Mouse (Mus musculus) embryonic facial prominence, embryonic 15.5 days (tissue): ENCODE data around the gene Eif2s1. TPM values are rescaled to one million over a fixed set of nuclear protein-coding genes. Genes with fewer than 3 reads are reported as not detected.

ENCODE experiments used
- ATAC-seq: fragments of 200-750 bp; cut with Nextera tagmentation; 2 replicates; pipeline ENCODE4 v1.8.0; 2017; ENCODE audit warnings: low read depth, moderate TSS enrichment; ENCODE audit not compliant: insufficient number of reproducible peaks, low FRiP score, low TSS enrichment
- H3K27ac ChIP-seq: fragments of 300-500 bp; sonication (generic); replicated peaks from 2 replicates; pipeline ENCODE4 v1.5.1; 2015; ENCODE audit warnings: mild to moderate bottlenecking, inconsistent platforms
- H3K27me3 ChIP-seq: fragments of 300-500 bp; sonication (generic); 2 replicates; pipeline ENCODE4 v1.6.1; 2015; ENCODE audit warnings: inconsistent platforms
- H3K36me3 ChIP-seq: fragments of 300-500 bp; sonication (generic); 2 replicates; pipeline ENCODE4 v1.6.1; 2015; ENCODE audit warnings: mild to moderate bottlenecking, inconsistent platforms
- H3K4me1 ChIP-seq: fragments of 300-500 bp; sonication (generic); 2 replicates; pipeline ENCODE4 v1.6.1; 2015; ENCODE audit warnings: inconsistent platforms
- H3K4me2 ChIP-seq: fragments of 300-500 bp; sonication (generic); replicated peaks from 2 replicates; pipeline ENCODE4 v1.6.1; 2015; ENCODE audit warnings: mild to moderate bottlenecking, inconsistent platforms
- H3K4me3 ChIP-seq: fragments of 300-500 bp; sonication (generic); replicated peaks from 2 replicates; pipeline ENCODE4 v1.5.1; 2015; ENCODE audit warnings: mild to moderate bottlenecking, inconsistent platforms
- H3K9ac ChIP-seq: fragments of 300-500 bp; sonication (generic); 2 replicates; pipeline ENCODE4 v1.6.1; 2015; ENCODE audit warnings: inconsistent platforms
- H3K9me3 ChIP-seq: fragments of 300-500 bp; sonication (generic); replicated peaks from 2 replicates; pipeline ENCODE4 v1.6.1; 2016; ENCODE audit warnings: inconsistent platforms
- WGBS: fragments of 180-500 bp; shearing (Covaris S2); methylation state at CpG from one replicate; pipeline ENCODE4 v1.1.7; 2015; 5-methylcytosine and 5-hydroxymethylcytosine counted together
- polyA plus RNA-seq: library from polyadenylated mRNA; unstranded; fragments of >200 nt; fragmentation: Nextera tagmentation; extraction: Ambion mirVana; gene quantifications from 2 replicates; pipeline ENCODE4 v1.2.1, GENCODE M21; 2015

Gene Eif2s1
- 180 TPM in 2 replicates for polyA plus RNA-seq

DNA sequence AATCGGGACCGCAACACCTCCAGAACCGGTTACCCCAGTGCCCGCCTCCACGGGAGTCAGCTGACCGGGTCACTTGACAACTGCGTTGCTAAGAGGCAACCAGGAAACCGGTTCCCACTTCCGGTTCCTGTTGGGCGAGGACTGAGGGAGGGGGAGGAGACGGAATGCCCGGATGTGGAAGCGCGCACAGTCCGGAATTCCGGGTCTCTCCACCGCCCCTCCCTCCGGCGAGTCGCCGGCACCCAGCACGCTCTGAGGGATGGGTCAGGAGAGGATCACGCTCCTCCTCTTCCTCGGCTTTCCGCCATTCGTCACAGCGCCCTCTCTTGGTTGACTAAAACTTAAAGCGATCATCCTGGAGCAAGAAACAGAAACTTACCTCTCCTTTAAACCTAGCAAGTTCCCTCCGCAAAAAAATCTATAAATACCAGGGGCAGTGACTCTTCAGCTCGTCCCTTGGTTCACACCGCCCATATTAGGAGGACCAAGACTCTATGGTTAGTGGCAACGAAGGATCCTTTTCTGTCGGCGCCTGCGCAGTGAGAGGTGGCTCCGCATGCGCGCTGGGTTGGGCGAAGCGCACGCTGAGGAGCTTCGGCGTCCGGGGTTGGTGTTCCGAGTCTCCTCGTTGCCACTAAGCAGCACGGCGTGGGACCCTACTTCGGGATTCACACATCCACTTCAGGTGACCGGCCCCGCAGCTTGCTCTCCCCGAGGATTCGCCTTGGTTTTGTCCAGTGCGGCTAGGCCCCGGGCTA, at the start of gene Eif2s1, which contains the start of gene Atp6v1d:
Gene Eif2s1 (plus strand): TSS at position 324 of the 758 bp plus-strand sequence.
Gene Atp6v1d (minus strand): TSS at position 143 of the 758 bp plus-strand sequence.
- H3K9ac ChIP-seq, result peak within 1 kb of the TSS; percentile 80
- ATAC-seq, result peak; percentile 100

GRCm38 (mm10) chr12:78814437-78814836, 47.2 kb upstream of the Eif2s1 start:
- no peaks in the 10 kb centered on the region for H3K9me3 ChIP-seq
- H3K27ac ChIP-seq, result no peak overlapping the region
- no peak for ATAC-seq
- H3K27me3 ChIP-seq, result no peaks in the 10 kb centered on the region
- no peak overlapping the region for H3K4me3 ChIP-seq
- no peak overlapping the region for H3K9ac ChIP-seq
- H3K4me2 ChIP-seq, result no peak overlapping the region
- no peaks in the 10 kb centered on the region for H3K36me3 ChIP-seq
- no peaks in the 10 kb centered on the region for H3K4me1 ChIP-seq

More for the DNA sequence above, at the start of gene Eif2s1, which contains the start of gene Atp6v1d:
- H3K4me1 ChIP-seq, result peaks cover 18% of the 10 kb centered on the region
- under 1% methylated on average over 55 of the region's 55 CpGs for WGBS
- peak within 1 kb of the TSS; percentile 92 for H3K27ac ChIP-seq
- H3K4me2 ChIP-seq, result peak within 1 kb of the TSS; percentile 85
- H3K27me3 ChIP-seq, result no peaks in the 10 kb centered on the region
- H3K9me3 ChIP-seq, result no peaks in the 10 kb centered on the region
- no peaks in the 10 kb centered on the region for H3K36me3 ChIP-seq
- H3K4me3 ChIP-seq, result peak within 1 kb of the TSS; percentile 92

DNA sequence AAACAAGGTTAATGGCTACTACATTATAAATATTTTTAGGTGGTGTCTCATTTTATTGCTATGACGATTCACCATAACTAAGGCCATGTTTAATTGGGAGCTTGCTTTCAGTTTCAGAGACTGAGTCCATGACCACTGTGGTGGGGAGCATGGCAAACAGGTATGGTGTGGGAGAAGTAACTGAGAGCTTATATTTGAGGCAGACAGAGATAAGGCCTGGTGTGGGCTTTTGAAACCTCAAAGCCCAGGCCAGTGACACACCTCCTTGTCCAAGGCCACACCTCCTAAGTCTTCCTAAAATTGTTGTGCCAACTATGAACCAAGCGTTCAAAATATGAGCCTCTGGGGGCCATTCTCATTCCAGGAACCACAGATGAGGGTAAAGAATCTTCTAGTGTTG, 27.1 kb upstream of the Eif2s1 start:
- Histone ChIP-seq H3K27ac (no peak overlapping the region), H3K4me1 (no peaks in the 10 kb centered on the region), H3K9me3 (no peaks in the 10 kb centered on the region), H3K36me3 (peaks cover 26% of the 10 kb centered on the region), H3K4me3 (no peak overlapping the region), H3K27me3 (no peaks in the 10 kb centered on the region), H3K4me2 (no peak overlapping the region), H3K9ac (no peak overlapping the region)
- no peak for ATAC-seq
- 81% methylated on average over 2 of the region's 2 CpGs for WGBS

- Histone ChIP-seq H3K9me3 (no peaks in the 10 kb centered on the region), H3K4me3 (no peak overlapping the region), H3K27me3 (no peaks in the 10 kb centered on the region), H3K36me3 (peaks cover 50% of the 10 kb centered on the region), H3K4me2 (no peak overlapping the region), H3K9ac (no peak overlapping the region), H3K4me1 (no peaks in the 10 kb centered on the region), H3K27ac (no peak overlapping the region)
- ATAC-seq, result no peak
- WGBS, result 71% methylated on average over 4 of the region's 4 CpGs
These were observed 21.7 kb upstream of the Eif2s1 start for GRCm38 (mm10) chr12:78839906-78840305.

GRCm38 (mm10) chr12:78842429-78842828, 19.2 kb upstream of the Eif2s1 start:
- Histone ChIP-seq H3K36me3 (peaks cover 49% of the 10 kb centered on the region), H3K4me3 (no peak overlapping the region), H3K4me2 (no peak overlapping the region), H3K9ac (no peak overlapping the region), H3K4me1 (no peaks in the 10 kb centered on the region), H3K9me3 (no peaks in the 10 kb centered on the region), H3K27ac (no peak overlapping the region), H3K27me3 (no peaks in the 10 kb centered on the region)
- WGBS, result 72% methylated on average over 1 of the region's 1 CpGs
- ATAC-seq, result no peak

DNA sequence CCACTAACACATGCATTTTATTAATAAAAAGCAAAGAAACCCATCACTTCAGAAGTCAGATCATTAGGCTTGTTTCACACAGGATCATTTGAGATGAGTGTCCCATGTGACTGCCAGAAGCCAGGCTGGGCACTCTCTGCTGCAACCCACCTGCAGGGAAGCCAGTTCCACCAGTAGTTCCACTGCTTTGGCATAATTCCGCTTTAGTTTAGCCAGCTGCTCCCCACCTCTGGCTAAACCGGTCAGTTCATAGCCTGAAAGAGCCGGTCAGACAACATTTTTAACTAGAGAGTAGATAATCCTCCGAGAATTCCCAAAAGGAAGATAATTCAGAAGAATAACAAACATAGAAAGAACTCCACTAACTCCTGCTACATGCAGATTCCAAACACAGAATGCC, 13.4 kb upstream of the Eif2s1 start:
- no peak for ATAC-seq
- Histone ChIP-seq H3K27ac (0 out of 2 replicates have a peak overlapping the region, but pooled peaks have one; percentile 58), H3K27me3 (no peaks in the 10 kb centered on the region), H3K9me3 (no peaks in the 10 kb centered on the region), H3K36me3 (peaks cover 40% of the 10 kb centered on the region), H3K4me3 (no peak overlapping the region), H3K4me1 (no peaks in the 10 kb centered on the region), H3K9ac (no peak overlapping the region), H3K4me2 (no peak overlapping the region)
- 68% methylated on average over 4 of the region's 4 CpGs for WGBS

- Histone ChIP-seq H3K9ac (peak overlapping the region; percentile 80), H3K27ac (peak overlapping the region; percentile 82), H3K4me3 (peak overlapping the region; percentile 92), H3K36me3 (peaks cover 5% of the 10 kb centered on the region; the same call in 1 of the 2 replicates), H3K4me1 (peaks cover 18% of the 10 kb centered on the region), H3K9me3 (no peaks in the 10 kb centered on the region), H3K4me2 (peak overlapping the region; percentile 85), H3K27me3 (no peaks in the 10 kb centered on the region)
- under 1% methylated on average over 30 of the region's 30 CpGs for WGBS
- ATAC-seq, result peak; percentile 40
These were observed 611 bp upstream of the Eif2s1 start for GRCm38 (mm10) chr12:78860921-78861495.

GRCm38 (mm10) chr12:78862254-78862730, 673 bp downstream of the Eif2s1 start:
- Histone ChIP-seq H3K9me3 (no peaks in the 10 kb centered on the region), H3K36me3 (0 out of 2 replicates have a peak, but pooled peaks cover 1% of the 10 kb centered on the region), H3K4me3 (peak overlapping the region; percentile 92), H3K27ac (peak overlapping the region; percentile 92), H3K27me3 (no peaks in the 10 kb centered on the region), H3K4me2 (peak overlapping the region; percentile 85), H3K9ac (peak overlapping the region; percentile 80), H3K4me1 (peaks cover 18% of the 10 kb centered on the region)
- WGBS, result under 1% methylated on average over 22 of the region's 22 CpGs
- peak; percentile 52 for ATAC-seq

- no peaks in the 10 kb centered on the region for H3K9me3 ChIP-seq
- 97% methylated on average over 1 of the region's 1 CpGs for WGBS
- no peak overlapping the region for H3K9ac ChIP-seq
- H3K4me3 ChIP-seq, result no peak overlapping the region
- H3K4me1 ChIP-seq, result peaks cover 10% of the 10 kb centered on the region
- H3K4me2 ChIP-seq, result no peak overlapping the region
- peaks cover 20% of the 10 kb centered on the region for H3K36me3 ChIP-seq
- ATAC-seq, result no peak
- H3K27me3 ChIP-seq, result no peaks in the 10 kb centered on the region
- no peak overlapping the region for H3K27ac ChIP-seq
These were observed 3.8 kb downstream of the Eif2s1 start for GRCm38 (mm10) chr12:78865434-78865833.

- Histone ChIP-seq H3K36me3 (peaks cover 26% of the 10 kb centered on the region), H3K4me1 (peaks cover 2% of the 10 kb centered on the region), H3K27me3 (no peaks in the 10 kb centered on the region), H3K4me2 (no peak overlapping the region), H3K4me3 (no peak overlapping the region), H3K9me3 (no peaks in the 10 kb centered on the region), H3K27ac (no peak overlapping the region), H3K9ac (no peak overlapping the region)
- WGBS, result 87% methylated on average over 1 of the region's 1 CpGs
- ATAC-seq, result no peak
These were observed 6.5 kb downstream of the Eif2s1 start for GRCm38 (mm10) chr12:78868115-78868514.

DNA sequence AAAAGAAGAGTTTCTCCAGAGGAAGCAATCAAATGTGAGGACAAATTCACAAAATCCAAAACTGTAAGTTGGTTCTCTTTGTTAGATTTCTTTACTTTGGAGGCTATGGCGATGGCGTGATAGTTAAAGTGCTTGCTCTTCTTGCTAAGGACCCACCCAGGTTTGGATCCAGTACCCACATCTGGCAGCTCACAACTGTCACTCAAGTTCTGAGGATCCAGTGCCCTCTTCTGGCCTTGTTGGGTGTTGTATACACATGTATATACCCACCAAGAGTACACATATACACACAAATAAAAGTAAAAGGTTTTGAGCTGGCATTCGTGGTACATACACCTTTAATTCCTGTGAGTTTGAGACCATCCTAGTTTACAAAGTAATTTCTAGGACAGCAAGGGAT, 13.0 kb downstream of the Eif2s1 start:
- no peak overlapping the region for H3K4me2 ChIP-seq

More for the DNA sequence above, 13.0 kb downstream of the Eif2s1 start:
- no peaks in the 10 kb centered on the region for H3K9me3 ChIP-seq
- no peaks in the 10 kb centered on the region for H3K27me3 ChIP-seq
- peaks cover 54% of the 10 kb centered on the region for H3K36me3 ChIP-seq
- H3K4me3 ChIP-seq, result no peak overlapping the region
- H3K27ac ChIP-seq, result no peak overlapping the region
- ATAC-seq, result no peak
- 95% methylated on average over 3 of the region's 3 CpGs for WGBS
- H3K4me1 ChIP-seq, result no peaks in the 10 kb centered on the region
- H3K9ac ChIP-seq, result no peak overlapping the region
